Mouse (Mus musculus): ENCODE results near the gene 4930415O20Rik.

GRCm38 (mm10) chr15:98543341-98543740, 27.5 kb upstream of the 4930415O20Rik start:
- TF ChIP-seq CTCF (IDR thresholded peaks at IDR 0.05; ENCODE audit: low read depth) = no peak
- no peak for TF ChIP-seq EP300 (IDR thresholded peaks at IDR 0.05; ENCODE audit: low read depth)

All from liver, postnatal 0 days (tissue).